In genomic region chr5:140505208-140505780, GRCm38 (mm10) we compare ENCODE assay signal across 8 mouse cellular contexts. TPM values are rescaled to one million over a fixed set of nuclear protein-coding genes. Genes with fewer than 3 reads are reported as not detected.
DNase-seq lines count a peak whose midpoint lies in the region; ATAC-seq and TF ChIP-seq lines count a peak whose summit lies in the region.

Gene Chst12, plus strand, starts transcription at chr5:140505550.

- peaks cover 2% of the 10 kb centered on the region for H3K27me3 ChIP-seq in CH12.LX (replicated peaks)
- H3K27me3 ChIP-seq in forebrain, embryonic 11.5 days (ENCODE audit: control insufficient read depth, insufficient read depth, low read length) = no peaks in the 10 kb centered on the region
- no peaks in the 10 kb centered on the region for H3K27me3 ChIP-seq in heart, embryonic 16.5 days (ENCODE audit: control insufficient read depth, insufficient read depth, low read length)
- no peaks in the 10 kb centered on the region for H3K27me3 ChIP-seq in liver, embryonic 15.5 days
- no peaks in the 10 kb centered on the region for H3K27me3 ChIP-seq in neural tube, embryonic 12.5 days (replicated peaks)

- DNase-seq in CH12.LX (ENCODE audit: extremely low read depth) = peak; percentile 98
- peak; percentile 99 for DNase-seq in c-Kit-positive CD71-positive TER-119-negative erythroid progenitor cells, embryonic 14.5 days (ENCODE audit: low read depth)
- peak; percentile 100 for DNase-seq in forebrain, embryonic 11.5 days (ENCODE audit: low spot score)
- DNase-seq in kidney, postnatal 36 days = peak; percentile 98 to 99
- DNase-seq in telencephalon, adult 2 months (ENCODE audit: low read depth, low spot score) = peak; percentile 98

- ATAC-seq in forebrain, embryonic 11.5 days (replicated peaks; ENCODE audit: low FRiP score) = peak; percentile 94
- peak; percentile 97 for ATAC-seq in heart, embryonic 16.5 days (replicated peaks; ENCODE audit: extremely low read depth, insufficient read depth, low FRiP score)
- peak; percentile 90 for ATAC-seq in liver, embryonic 15.5 days (ENCODE audit: insufficient read depth)
- peak; percentile 94 for ATAC-seq in neural tube, embryonic 12.5 days (ENCODE audit: low FRiP score, low read depth)

- H3K9me3 ChIP-seq in CH12.LX (replicated peaks; ENCODE audit: low read length) = no peaks in the 10 kb centered on the region
- no peaks in the 10 kb centered on the region for H3K9me3 ChIP-seq in forebrain, embryonic 11.5 days (ENCODE audit: control insufficient read depth, low read length)
- no peaks in the 10 kb centered on the region for H3K9me3 ChIP-seq in heart, embryonic 16.5 days (replicated peaks; ENCODE audit: control insufficient read depth, low read length)
- H3K9me3 ChIP-seq in liver, embryonic 15.5 days (replicated peaks) = no peaks in the 10 kb centered on the region
- H3K9me3 ChIP-seq in neural tube, embryonic 12.5 days = no peaks in the 10 kb centered on the region

- dilution Hi-C loops in CH12.LX (cut with MboI; ENCODE audit: extremely low pct_ligation_motif_present, extremely low pct_unique_long_range_greater_than_20kb, low sequenced_read_pairs) = no loop called here

- peaks cover 13% of the 10 kb centered on the region; the same call in 1 of the 2 replicates for H3K79me2 ChIP-seq in CH12.LX (replicated peaks; ENCODE audit: control insufficient read depth, extremely low read depth, insufficient read depth, poor library complexity, severe bottlenecking)

- in situ Hi-C loops in CH12.LX (cut with MboI; ENCODE audit: low pct_ligation_motif_present, low pct_unique_long_range_greater_than_20kb, low sequenced_read_pairs) = no loop called here

- H3K36me3 ChIP-seq in CH12.LX (replicated peaks in 1 of 2; ENCODE audit: control insufficient read depth in 1 of 2, insufficient read depth in 1 of 2, low read length in 1 of 2) = peaks cover 2 to 9% of the 10 kb centered on the region in 2 experiments
- no peaks in the 10 kb centered on the region for H3K36me3 ChIP-seq in forebrain, embryonic 11.5 days (ENCODE audit: control insufficient read depth, insufficient read depth, low read length)
- no peaks in the 10 kb centered on the region for H3K36me3 ChIP-seq in heart, embryonic 16.5 days (ENCODE audit: control insufficient read depth, insufficient read depth)
- no peaks in the 10 kb centered on the region for H3K36me3 ChIP-seq in liver, embryonic 15.5 days (replicated peaks)
- no peaks in the 10 kb centered on the region for H3K36me3 ChIP-seq in neural tube, embryonic 12.5 days

- TF ChIP-seq RAD21 in CH12.LX (IDR thresholded peaks at IDR 0.05; ENCODE audit: low read depth, low read length) = no peak

- TF ChIP-seq EP300 in CH12.LX (IDR thresholded peaks at IDR 0.05; ENCODE audit: low read length) = no peak

- peak within 1 kb of the TSS; percentile 59 for H3K9ac ChIP-seq in CH12.LX (ENCODE audit: insufficient read depth, low read depth)
- peak within 1 kb of the TSS; percentile 70 for H3K9ac ChIP-seq in forebrain, embryonic 11.5 days (ENCODE audit: low read length)
- peak within 1 kb of the TSS; percentile 72 for H3K9ac ChIP-seq in heart, embryonic 16.5 days (ENCODE audit: low read length)
- H3K9ac ChIP-seq in liver, embryonic 15.5 days = peak within 1 kb of the TSS; percentile 44
- H3K9ac ChIP-seq in neural tube, embryonic 12.5 days = peak within 1 kb of the TSS; percentile 59

- WGBS in forebrain, embryonic 11.5 days = under 1% methylated on average over 38 of the region's 38 CpGs
- WGBS in heart, embryonic 16.5 days = under 1% methylated on average over 37 of the region's 38 CpGs
- 0% methylated on average over 38 of the region's 38 CpGs for WGBS in liver, embryonic 15.5 days (ENCODE audit: insufficient replicate concordance)
- under 1% methylated on average over 38 of the region's 38 CpGs for WGBS in neural tube, embryonic 12.5 days

- H3K27ac ChIP-seq in CH12.LX (ENCODE audit: insufficient read depth, low read depth) = peak within 1 kb of the TSS; percentile 36; the same call in 1 of the 2 replicates
- H3K27ac ChIP-seq in forebrain, embryonic 11.5 days (ENCODE audit: low read depth, low read length) = no peak within 1 kb of the TSS; the same call in 1 of the 2 replicates
- peak within 1 kb of the TSS; percentile 36; the same call in 1 of the 2 replicates for H3K27ac ChIP-seq in heart, embryonic 16.5 days (ENCODE audit: low read length)
- peak within 1 kb of the TSS; percentile 70 for H3K27ac ChIP-seq in liver, embryonic 15.5 days (replicated peaks)
- H3K27ac ChIP-seq in neural tube, embryonic 12.5 days = no peak within 1 kb of the TSS

- H3K4me3 ChIP-seq in CH12.LX (replicated peaks in 1 of 3; ENCODE audit: low read depth in 2 of 3, low read length in 2 of 3, poor library complexity in 1 of 3) = peak within 1 kb of the TSS; percentile 59 to 91 (median 78)
- H3K4me3 ChIP-seq in forebrain, embryonic 11.5 days (ENCODE audit: low read depth, low read length) = peak within 1 kb of the TSS; percentile 50
- H3K4me3 ChIP-seq in heart, embryonic 16.5 days (ENCODE audit: low read length) = peak within 1 kb of the TSS; percentile 60
- peak within 1 kb of the TSS; percentile 61 for H3K4me3 ChIP-seq in liver, embryonic 15.5 days (replicated peaks)
- peak within 1 kb of the TSS; percentile 52 for H3K4me3 ChIP-seq in neural tube, embryonic 12.5 days

- H3K4me1 ChIP-seq in CH12.LX (ENCODE audit: control insufficient read depth in 1 of 2, insufficient read depth in 2 of 2) = peaks cover 50 to 66% of the 10 kb centered on the region in 2 experiments
- H3K4me1 ChIP-seq in forebrain, embryonic 11.5 days (replicated peaks; ENCODE audit: control insufficient read depth, insufficient read depth, low read length) = peaks cover 18% of the 10 kb centered on the region; the same call in 1 of the 2 replicates
- H3K4me1 ChIP-seq in heart, embryonic 16.5 days (ENCODE audit: control insufficient read depth, insufficient read depth, low read length) = peaks cover 20% of the 10 kb centered on the region
- H3K4me1 ChIP-seq in liver, embryonic 15.5 days (replicated peaks) = peaks cover 90% of the 10 kb centered on the region
- peaks cover 63% of the 10 kb centered on the region for H3K4me1 ChIP-seq in neural tube, embryonic 12.5 days

- TF ChIP-seq POLR2A in CH12.LX (IDR thresholded peaks at IDR 0.05; ENCODE audit: low read depth, low read length) = peak; percentile 81

- no peak for TF ChIP-seq CTCF in CH12.LX (conservative IDR thresholded peaks at IDR 0.05 in 1 of 2, IDR thresholded peaks at IDR 0.05 in 1 of 2; ENCODE audit: low read depth in 2 of 2, low read length in 2 of 2)

- H3K4me2 ChIP-seq in CH12.LX (ENCODE audit: insufficient read depth, low read depth, poor library complexity, severe bottlenecking) = peak within 1 kb of the TSS; percentile 52
- peak within 1 kb of the TSS; percentile 61 for H3K4me2 ChIP-seq in forebrain, embryonic 11.5 days (ENCODE audit: low read depth, low read length, severe bottlenecking)
- peak within 1 kb of the TSS; percentile 79 for H3K4me2 ChIP-seq in heart, embryonic 16.5 days (ENCODE audit: low read depth, low read length)
- H3K4me2 ChIP-seq in liver, embryonic 15.5 days = peak within 1 kb of the TSS; percentile 84
- H3K4me2 ChIP-seq in neural tube, embryonic 12.5 days (replicated peaks) = peak within 1 kb of the TSS; percentile 64

TF ChIP-seq in CH12.LX, 34 proteins besides CTCF, POLR2A, EP300 and RAD21 (continues in another document):
- TF ChIP-seq MAFK (IDR thresholded peaks at IDR 0.05; ENCODE audit: insufficient replicate concordance, low read length) = no peak
- no peak for TF ChIP-seq ZC3H11A (IDR thresholded peaks at IDR 0.05; ENCODE audit: low read depth, low read length)
- peak; percentile 99 for TF ChIP-seq MAX (IDR thresholded peaks at IDR 0.05; ENCODE audit: low read length)
- TF ChIP-seq BHLHE40 (IDR thresholded peaks at IDR 0.05; ENCODE audit: low read depth, low read length) = no peak
- TF ChIP-seq ZMIZ1 (IDR thresholded peaks at IDR 0.05; ENCODE audit: low read depth, low read length) = no peak; the same call in 1 of the 2 replicates
- no peak for TF ChIP-seq USF2 (conservative IDR thresholded peaks at IDR 0.05; ENCODE audit: low read depth, low read length)
- no peak for TF ChIP-seq CHD1 (IDR thresholded peaks at IDR 0.05; ENCODE audit: low read depth, low read length)
- TF ChIP-seq NRF1 (IDR thresholded peaks at IDR 0.05; ENCODE audit: low read depth, low read length) = peak; percentile 96
- TF ChIP-seq MXI1 (IDR thresholded peaks at IDR 0.05; ENCODE audit: low read depth, low read length) = peak; percentile 98
- peak; percentile 86; the same call in 1 of the 2 replicates for TF ChIP-seq MYC (IDR thresholded peaks at IDR 0.05; ENCODE audit: low read depth, low read length)
- no peak for TF ChIP-seq SMC3 (IDR thresholded peaks at IDR 0.05; ENCODE audit: low read depth, low read length)
- no peak for TF ChIP-seq ZKSCAN1 (IDR thresholded peaks at IDR 0.05; ENCODE audit: borderline replicate concordance, low read depth, low read length)
- no peak for TF ChIP-seq JUND (conservative IDR thresholded peaks at IDR 0.05; ENCODE audit: low read depth, low read length)
- peak; percentile 35 for TF ChIP-seq USF1 (IDR thresholded peaks at IDR 0.05; ENCODE audit: low read depth, low read length)
- TF ChIP-seq ZNF384 (IDR thresholded peaks at IDR 0.05; ENCODE audit: low read depth, low read length) = no peak
- TF ChIP-seq SIN3A (IDR thresholded peaks at IDR 0.05; ENCODE audit: low read length) = peak; percentile 96
- no peak for TF ChIP-seq UBTF (IDR thresholded peaks at IDR 0.05; ENCODE audit: low read depth, low read length)
- TF ChIP-seq TCF12 (IDR thresholded peaks at IDR 0.05; ENCODE audit: low read depth, low read length) = peak; percentile 83
- TF ChIP-seq ETS1 (conservative IDR thresholded peaks at IDR 0.05; ENCODE audit: low read depth, low read length) = peak; percentile 10; the same call in 1 of the 2 replicates
- peak; percentile 74; the same call in 1 of the 2 replicates for TF ChIP-seq MEF2A (IDR thresholded peaks at IDR 0.05; ENCODE audit: borderline replicate concordance, low read depth, low read length)
- TF ChIP-seq RCOR1 (conservative IDR thresholded peaks at IDR 0.05; ENCODE audit: low read depth, low read length) = no peak
- peak; percentile 93; the same call in 1 of the 2 replicates for TF ChIP-seq MAZ (IDR thresholded peaks at IDR 0.05; ENCODE audit: low read depth, low read length)
- no peak for TF ChIP-seq E2F4 (IDR thresholded peaks at IDR 0.05; ENCODE audit: insufficient replicate concordance, low read depth, low read length)

RNA-seq across cellular contexts. Expression of gene Chst12, which starts in this region (rescaled TPM):
- total RNA-seq in CH12.LX (2012; rRNA removed) (7.6 and 7.8 TPM in 2 replicates), CH12.LX (2014; rRNA removed) (2.3 and 3.1 TPM in 2 replicates)
- 17.0 and 18.1 TPM in 2 replicates for polyA plus RNA-seq in CH12.LX (2012; ENCODE audit: insufficient read length, low read depth)
- polyA plus RNA-seq in forebrain, embryonic 11.5 days (2014; fragmentation: Nextera tagmentation; extraction: Ambion mirVana) = 11.8 and 12.2 TPM in 2 replicates
- polyA plus RNA-seq in heart, embryonic 16.5 days (2015; fragmentation: Nextera tagmentation; extraction: Ambion mirVana) = 11.4 and 13.9 TPM in 2 replicates
- polyA plus RNA-seq in liver, embryonic 15.5 days (2015; fragmentation: Nextera tagmentation; extraction: Ambion mirVana) = 8.9 and 10.4 TPM in 2 replicates
- polyA plus RNA-seq in neural tube, embryonic 12.5 days (2016; fragmentation: Nextera tagmentation; extraction: Ambion mirVana) = 17.5 and 19.2 TPM in 2 replicates

Comparison
In these comparisons a context has a peak if more than half of its experiments do, and no peak if none do; other contexts are left out.
1. H3K27ac ChIP-seq: peak in CH12.LX (single experiment), heart, embryonic 16.5 days (single experiment) and liver, embryonic 15.5 days (single experiment); none in forebrain, embryonic 11.5 days (single experiment) and neural tube, embryonic 12.5 days (single experiment).
2. Peak in every context shown above with its lines, with median percentiles within 50 percentile points of each other: DNase-seq, H3K4me2 ChIP-seq, H3K4me3 ChIP-seq, H3K9ac ChIP-seq and ATAC-seq.